Mouse (Mus musculus) liver, postnatal 0 days (tissue): ENCODE measurements around the gene Sec24d. TPM values are rescaled to one million over a fixed set of nuclear protein-coding genes. Genes with fewer than 3 reads are reported as not detected.

ENCODE experiments used
- ATAC-seq: fragments of 200-750 bp; cut with Nextera tagmentation; 2 replicates; pipeline ENCODE4 v1.8.0; 2017; ENCODE audit warnings: mild to moderate bottlenecking, moderate library complexity
- DNase-seq: peaks from one replicate; pipeline ENCODE4 v3.0.0-alpha.2; 2016
- H3K27ac ChIP-seq: fragments of 300-500 bp; sonication (generic); 2 replicates; pipeline ENCODE4 v1.5.1; 2014; ENCODE audit warnings: antibody characterized with exemption, moderate library complexity, mild to moderate bottlenecking, low read depth
- H3K27me3 ChIP-seq: fragments of 300-500 bp; sonication (generic); 2 replicates; pipeline ENCODE4 v1.6.1; 2014; ENCODE audit warnings: low read length, control low read depth, mixed read lengths; ENCODE audit not compliant: insufficient read depth
- H3K36me3 ChIP-seq: fragments of 300-500 bp; sonication (generic); replicated peaks from 2 replicates; pipeline ENCODE4 v1.6.1; 2014; ENCODE audit warnings: mild to moderate bottlenecking, control low read depth, low read length, moderate library complexity, mixed read lengths; ENCODE audit not compliant: insufficient read depth
- H3K4me1 ChIP-seq: fragments of 300-500 bp; sonication (generic); 2 replicates; pipeline ENCODE4 v1.6.1; 2014; ENCODE audit warnings: antibody characterized with exemption, mild to moderate bottlenecking, control low read depth; ENCODE audit not compliant: insufficient read depth
- H3K4me2 ChIP-seq: fragments of 300-500 bp; sonication (generic); 2 replicates; pipeline ENCODE4 v1.6.1; 2014; ENCODE audit warnings: low read depth, mild to moderate bottlenecking, low read length, moderate library complexity, mixed read lengths
- H3K4me3 ChIP-seq: fragments of 300-500 bp; sonication (generic); 2 replicates; pipeline ENCODE4 v1.5.1; 2014; ENCODE audit warnings: low read depth, low read length
- H3K9ac ChIP-seq: fragments of 300-500 bp; sonication (generic); replicated peaks from 2 replicates; pipeline ENCODE4 v1.6.1; 2014; ENCODE audit warnings: mild to moderate bottlenecking, moderate library complexity
- H3K9me3 ChIP-seq: fragments of 300-500 bp; sonication (generic); 2 replicates; pipeline ENCODE4 v1.6.1; 2016; ENCODE audit warnings: mild to moderate bottlenecking, control low read depth, low read length, mixed read lengths
- CTCF ChIP-seq: sonication (generic); IDR thresholded peaks from 2 replicates; pipeline ENCODE4 v1.5.1; 2016; ENCODE audit warnings: antibody characterized with exemption, low read depth
- EP300 ChIP-seq: IDR thresholded peaks from 2 replicates; pipeline ENCODE4 v1.6.1; 2016; ENCODE audit warnings: antibody characterized with exemption, low read depth, mild to moderate bottlenecking
- WGBS: fragments of 180-500 bp; shearing (Covaris S2); extraction: QIAGEN DNeasy Blood & Tissue Kit; methylation state at CpG from one replicate; pipeline ENCODE4 v1.1.7; 2014; ENCODE audit not compliant: insufficient replicate concordance; 5-methylcytosine and 5-hydroxymethylcytosine counted together
- polyA plus RNA-seq: library from polyadenylated mRNA; unstranded; fragments of >200 nt; fragmentation: Nextera tagmentation; extraction: Ambion mirVana; gene quantifications from 2 replicates; pipeline ENCODE4 v1.2.1, GENCODE M21; 2015

Gene Sec24d
- polyA plus RNA-seq, 1 experiment from 2014 or later = 18.5 TPM

DNA sequence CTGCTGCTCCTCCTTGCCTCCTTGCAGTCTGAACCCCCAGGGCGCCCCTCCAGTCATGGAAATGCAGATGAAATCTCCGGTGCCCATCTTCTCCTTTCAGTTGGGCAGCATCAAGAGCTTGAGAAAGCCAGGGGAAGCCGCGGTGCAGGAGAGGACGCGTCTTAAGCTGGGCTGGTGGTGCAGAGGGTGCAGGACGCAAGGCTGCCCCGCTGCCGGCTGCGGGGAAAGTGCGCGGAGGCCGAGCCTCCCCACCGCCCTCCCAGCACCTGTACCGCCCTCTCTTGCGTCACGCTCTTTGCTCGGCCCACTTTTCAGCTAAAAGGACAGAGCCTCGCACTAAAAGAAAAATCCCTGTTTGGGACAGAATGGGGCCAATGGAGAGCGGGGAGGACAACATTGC is 31.3 kb upstream of the Sec24d start, which contains the start of gene Synpo2:
Synpo2 (minus strand) TSS at position 229 of the 400 bp plus-strand sequence.
- WGBS = 3% methylated on average over 20 of the region's 20 CpGs
- Histone ChIP-seq H3K27ac (no peak within 1 kb of the TSS), H3K4me1 (no peaks in the 10 kb centered on the region), H3K9ac (no peak within 1 kb of the TSS), H3K9me3 (no peaks in the 10 kb centered on the region), H3K27me3 (peaks cover 3% of the 10 kb centered on the region; the same call in 1 of the 2 replicates), H3K36me3 (no peaks in the 10 kb centered on the region), H3K4me3 (peak within 1 kb of the TSS; percentile 27), H3K4me2 (peak within 1 kb of the TSS; percentile 63)
- DNase-seq = peak; percentile 40
- ATAC-seq = no peak
- TF ChIP-seq CTCF (no peak), EP300 (no peak)

DNA sequence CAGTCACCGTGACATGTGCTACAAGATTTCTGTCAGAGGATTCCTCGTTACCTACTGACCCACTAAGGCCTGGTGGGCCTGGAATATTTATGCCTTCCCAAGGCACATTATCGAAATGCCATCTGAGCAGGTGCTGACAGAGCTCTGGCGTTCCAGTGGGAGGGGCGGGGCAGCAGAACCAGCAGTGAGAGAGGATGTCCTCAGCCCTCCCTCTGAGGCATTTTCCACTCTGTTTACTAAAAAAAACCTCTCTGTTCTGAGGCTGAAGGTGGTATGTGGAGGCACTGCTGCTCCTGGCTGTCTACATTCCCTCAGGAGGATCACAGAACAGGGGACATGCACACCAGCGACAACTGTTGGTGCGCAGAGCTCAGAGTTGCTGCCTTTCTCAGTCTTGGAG is 30.2 kb upstream of the Sec24d start:
- H3K4me1 ChIP-seq = no peaks in the 10 kb centered on the region
- no peak overlapping the region for H3K4me2 ChIP-seq
- H3K9me3 ChIP-seq = no peaks in the 10 kb centered on the region
- no peak for ATAC-seq
- no peak for DNase-seq
- peaks cover 3% of the 10 kb centered on the region; the same call in 1 of the 2 replicates for H3K27me3 ChIP-seq
- no peak overlapping the region for H3K4me3 ChIP-seq
- no peak overlapping the region for H3K9ac ChIP-seq
- no peaks in the 10 kb centered on the region for H3K36me3 ChIP-seq
- no peak overlapping the region for H3K27ac ChIP-seq
- TF ChIP-seq EP300 (no peak), CTCF (no peak)
- 45% methylated on average over 7 of the region's 7 CpGs for WGBS

- TF ChIP-seq CTCF (no peak), EP300 (no peak)
- no peak overlapping the region for H3K4me2 ChIP-seq
- H3K27ac ChIP-seq = no peak overlapping the region
- no peaks in the 10 kb centered on the region for H3K9me3 ChIP-seq
- no peaks in the 10 kb centered on the region for H3K36me3 ChIP-seq
- ATAC-seq (no peak), DNase-seq (no peak)
- H3K27me3 ChIP-seq = peaks cover 3% of the 10 kb centered on the region; the same call in 1 of the 2 replicates
- H3K4me3 ChIP-seq = no peak overlapping the region
- H3K9ac ChIP-seq = no peak overlapping the region
- H3K4me1 ChIP-seq = no peaks in the 10 kb centered on the region
Measured at GRCm38 (mm10) chr3:123237446-123237845, 29.8 kb upstream of the Sec24d start.

DNA sequence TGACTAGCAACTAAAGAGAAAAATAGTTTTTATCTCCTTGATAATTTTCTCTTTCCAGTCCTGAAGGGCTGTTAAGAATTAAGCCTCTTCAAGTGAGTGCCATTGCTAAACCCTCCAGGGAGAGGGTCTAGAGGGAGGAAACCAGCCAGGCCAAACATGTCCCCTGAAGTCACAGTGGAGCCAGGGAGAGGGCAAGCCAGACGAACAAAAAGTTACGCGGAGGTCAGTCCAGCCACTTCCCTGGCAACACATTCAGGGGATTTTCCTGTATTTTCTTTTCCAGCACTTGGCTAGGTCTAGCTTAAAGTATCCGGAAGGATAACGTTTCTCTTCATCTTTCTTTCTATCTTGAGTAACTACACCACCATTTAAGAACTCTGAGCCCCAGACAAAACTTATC is 22.9 kb upstream of the Sec24d start:
- no peak for TF ChIP-seq EP300
- TF ChIP-seq CTCF = no peak
- no peaks in the 10 kb centered on the region for H3K27me3 ChIP-seq
- DNase-seq (no peak), ATAC-seq (no peak)
- no peaks in the 10 kb centered on the region for H3K9me3 ChIP-seq
- 73% methylated on average over 5 of the region's 5 CpGs for WGBS
- H3K4me2 ChIP-seq = no peak overlapping the region
- no peak overlapping the region for H3K9ac ChIP-seq
- H3K4me1 ChIP-seq = no peaks in the 10 kb centered on the region
- H3K36me3 ChIP-seq = no peaks in the 10 kb centered on the region
- no peak overlapping the region for H3K27ac ChIP-seq
- no peak overlapping the region for H3K4me3 ChIP-seq

GRCm38 (mm10) chr3:123245646-123246045 is 21.6 kb upstream of the Sec24d start:
- Histone ChIP-seq H3K9ac (no peak overlapping the region), H3K27ac (no peak overlapping the region), H3K4me3 (no peak overlapping the region), H3K4me2 (no peak overlapping the region), H3K36me3 (no peaks in the 10 kb centered on the region), H3K4me1 (no peaks in the 10 kb centered on the region), H3K9me3 (no peaks in the 10 kb centered on the region), H3K27me3 (no peaks in the 10 kb centered on the region)
- ATAC-seq (no peak), DNase-seq (no peak)
- WGBS = 55% methylated on average over 4 of the region's 4 CpGs
- TF ChIP-seq CTCF (no peak), EP300 (no peak)

GRCm38 (mm10) chr3:123256181-123257101 is 10.8 kb upstream of the Sec24d start:
- H3K4me2 ChIP-seq = no peak overlapping the region
- 46% methylated on average over 11 of the region's 11 CpGs for WGBS

More at GRCm38 (mm10) chr3:123256181-123257101, 10.8 kb upstream of the Sec24d start:
- Histone ChIP-seq H3K9ac (no peak overlapping the region), H3K27ac (no peak overlapping the region), H3K4me3 (no peak overlapping the region), H3K27me3 (no peaks in the 10 kb centered on the region), H3K9me3 (no peaks in the 10 kb centered on the region), H3K36me3 (no peaks in the 10 kb centered on the region), H3K4me1 (no peaks in the 10 kb centered on the region)
- no peak for DNase-seq
- TF ChIP-seq EP300 (no peak), CTCF (no peak)
- no peak; the same call in 1 of the 2 replicates for ATAC-seq
